Mouse (Mus musculus): ENCODE measurements around the gene Icosl. TPM values are rescaled to one million over a fixed set of nuclear protein-coding genes. Genes with fewer than 3 reads are reported as not detected.
"Not testable (repeated sequence)": the region's sequence is repeated elsewhere in the genome, so short reads cannot be mapped to it uniquely, and the experiment has no call there.

The Icosl gene
- total RNA-seq, 1 experiment from 2014 or later: 9.8 TPM

GRCm38 (mm10) chr10:78114521-78115092 is 45.5 kb downstream of the Icosl start:
- no peak for DNase-seq

GRCm38 (mm10) chr10:78115153-78115552 is 46.1 kb downstream of the Icosl start:
- DNase-seq: no peak

- DNase-seq: no peak
Measured at GRCm38 (mm10) chr10:78119422-78119821, 50.3 kb downstream of the Icosl start.

GRCm38 (mm10) chr10:78124137-78124536 is 55.0 kb downstream of the Icosl start:
- not testable (repeated sequence) for DNase-seq

- not testable (repeated sequence) for DNase-seq
Measured at GRCm38 (mm10) chr10:78125061-78125460, 56.0 kb downstream of the Icosl start.

GRCm38 (mm10) chr10:78126311-78126710 is 57.2 kb downstream of the Icosl start:
- DNase-seq: no peak

GRCm38 (mm10) chr10:78127046-78127870 is 58.2 kb downstream of the Icosl start:
- DNase-seq: no peak

GRCm38 (mm10) chr10:78127931-78128330 is 58.8 kb downstream of the Icosl start:
- no peak for DNase-seq

- no peak for DNase-seq
Measured at GRCm38 (mm10) chr10:78128647-78129046, 59.5 kb downstream of the Icosl start.

GRCm38 (mm10) chr10:78129423-78129822 is 60.3 kb downstream of the Icosl start:
- peak; percentile 59 for DNase-seq

GRCm38 (mm10) chr10:78129998-78130397 is 60.9 kb downstream of the Icosl start:
- no peak for DNase-seq

Other genes with a start within 250 kb of the Icosl start
- gene Krtap10-4, start 242.2 kb upstream of the Icosl start, total RNA-seq (2021): not detected in 2 replicates
- not detected in 2 replicates for gene Krtap10-10, start 233.4 kb upstream of the Icosl start, total RNA-seq (2021)
- gene Gm36176, start 222.5 kb upstream of the Icosl start, total RNA-seq (2021): not detected in 2 replicates
- gene Gm10318, start 216.4 kb upstream of the Icosl start, total RNA-seq (2021): not detected in 2 replicates
- not detected in 2 replicates for gene Gm3285, start 207.3 kb upstream of the Icosl start, total RNA-seq (2021)
- gene Lrrc3, start 166.8 kb upstream of the Icosl start, total RNA-seq (2021): 7.6 and 14.0 TPM in 2 replicates
- 2.4 and 4.8 TPM in 2 replicates for gene Trpm2, start 98.7 kb upstream of the Icosl start, total RNA-seq (2021)
- gene 1810043G02Rik, start 90.8 kb upstream of the Icosl start, total RNA-seq (2021): 15.4 and 17.5 TPM in 2 replicates
- 144 and 165 TPM in 2 replicates for gene Pfkl, start 59.2 kb upstream of the Icosl start, total RNA-seq (2021)
- gene Dnmt3l, start 27.4 kb upstream of the Icosl start, total RNA-seq (2021): 7.2 and 8.4 TPM in 2 replicates
- gene Aire, start 25.7 kb upstream of the Icosl start, total RNA-seq (2021): not detected in 2 replicates
- gene D10Jhu81e, start 100.5 kb downstream of the Icosl start, total RNA-seq (2021): 249 and 251 TPM in 2 replicates
- gene Pwp2, start 115.8 kb downstream of the Icosl start, total RNA-seq (2021): 16.5 and 17.9 TPM in 2 replicates
- gene Trappc10, start 175.3 kb downstream of the Icosl start, total RNA-seq (2021): 47.2 and 53.7 TPM in 2 replicates